Mouse (Mus musculus) right cerebral cortex, postnatal 25 days (tissue): ENCODE measurements at regions not wholly inside any gene's neighbourhood (a gene's known extent, or its start where the extent isn't known, plus 50 kb on each side); places are given as distances from the start of the nearest gene placed in this dataset.
"Not testable (repeated sequence)": the region's sequence is repeated elsewhere in the genome, so short reads cannot be mapped to it uniquely, and the experiment has no call there.

ENCODE experiments used
- DNase-seq: peaks from one replicate; pipeline ENCODE4 v3.0.0; 2022

GRCm38 (mm10) chr7:118320307-118320706 is 76.8 kb upstream of the Smg1 start:
- DNase-seq, result no peak

- DNase-seq, result no peak
Observed at GRCm38 (mm10) chr7:118318432-118319135, 75.1 kb upstream of the Smg1 start.

GRCm38 (mm10) chr7:118314886-118315285 is 71.4 kb upstream of the Smg1 start:
- DNase-seq, result not testable (repeated sequence)

GRCm38 (mm10) chr7:118314228-118314658 is 70.8 kb upstream of the Smg1 start:
- DNase-seq, result peak; percentile 44

- peak; percentile 16 for DNase-seq
Observed at GRCm38 (mm10) chr7:118313818-118314217, 70.3 kb upstream of the Smg1 start.

- DNase-seq, result no peak
Observed at GRCm38 (mm10) chr7:118309733-118310132, 66.3 kb upstream of the Smg1 start.

GRCm38 (mm10) chr7:118308882-118309281 is 65.4 kb upstream of the Smg1 start:
- DNase-seq, result no peak

GRCm38 (mm10) chr7:118304812-118305211 is 61.3 kb upstream of the Smg1 start:
- DNase-seq, result peak; percentile 60

- no peak for DNase-seq
Observed at GRCm38 (mm10) chr7:118304338-118304737, 60.9 kb upstream of the Smg1 start.

GRCm38 (mm10) chr7:118303921-118304320 is 60.5 kb upstream of the Smg1 start:
- no peak for DNase-seq

- no peak for DNase-seq
Observed at GRCm38 (mm10) chr7:118300678-118301342, 57.3 kb upstream of the Smg1 start.

- peak; percentile 79 for DNase-seq
Observed at GRCm38 (mm10) chr7:118297613-118298012, 54.1 kb upstream of the Smg1 start.

GRCm38 (mm10) chr7:118296856-118297518 is 53.5 kb upstream of the Smg1 start:
- no peak for DNase-seq

- DNase-seq, result no peak
Observed at GRCm38 (mm10) chr7:118295855-118296254, 52.4 kb upstream of the Smg1 start.

GRCm38 (mm10) chr7:118295275-118295674 is 51.8 kb upstream of the Smg1 start:
- DNase-seq, result no peak

- DNase-seq, result no peak
Observed at GRCm38 (mm10) chr7:118294637-118295036, 51.2 kb upstream of the Smg1 start.
